Mouse (Mus musculus) lung, postnatal 0 days (tissue): ENCODE data around the gene Sptb.

ENCODE experiments used
- CTCF ChIP-seq: IDR thresholded peaks from 2 replicates; pipeline ENCODE4 v1.5.1; 2016; ENCODE audit warnings: antibody characterized with exemption, mild to moderate bottlenecking
- EP300 ChIP-seq: IDR thresholded peaks from 2 replicates; pipeline ENCODE4 v1.6.1; 2016; ENCODE audit warnings: antibody characterized with exemption, mild to moderate bottlenecking, control low read depth

DNA sequence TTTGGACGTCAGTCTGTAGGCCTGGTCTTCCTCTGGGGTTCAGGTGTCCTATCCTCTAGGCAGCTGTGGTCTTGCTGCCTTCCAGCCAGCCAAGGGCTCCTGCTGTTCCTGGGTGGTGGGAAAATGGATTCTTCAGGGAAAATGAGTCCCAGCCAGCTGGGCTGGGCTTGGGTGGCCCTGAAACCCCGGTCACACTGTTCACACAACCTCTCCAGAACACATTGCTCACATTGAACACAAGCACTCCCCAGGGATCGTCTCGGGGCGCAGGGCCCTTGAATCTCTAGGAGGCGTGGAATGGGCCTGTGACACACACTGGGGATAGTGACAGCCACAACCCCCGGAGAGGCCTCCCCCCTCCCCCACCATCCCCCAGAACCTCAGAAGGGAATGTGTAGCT, 156.4 kb downstream of the Sptb start:
- no peak for TF ChIP-seq CTCF
- TF ChIP-seq EP300, result no peak
